Mouse (Mus musculus): ENCODE measurements at regions not wholly inside any gene's neighbourhood (a gene's known extent, or its start where the extent isn't known, plus 50 kb on each side); places are given as distances from the start of the nearest gene placed in this dataset.

DNA sequence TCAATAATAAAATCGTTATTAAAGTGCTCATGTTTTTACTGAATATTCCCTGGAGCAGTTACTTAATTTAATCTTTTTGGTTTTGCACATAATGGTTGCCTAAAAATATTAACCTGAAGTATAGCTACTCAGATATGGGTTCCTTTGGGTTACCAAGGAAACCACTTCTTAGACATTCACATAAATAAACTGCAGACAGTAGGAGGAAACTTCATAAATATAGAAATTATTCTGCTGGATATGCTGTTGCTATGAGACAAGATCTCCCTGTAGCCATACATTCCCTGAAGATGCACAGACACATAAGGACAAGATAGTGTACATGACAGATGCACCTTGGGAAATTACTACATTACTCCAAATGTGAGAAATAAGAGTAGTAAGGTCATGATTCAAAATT lies 635.3 kb downstream of the Basp1 start:
- no peaks in the 10 kb centered on the region for H3K36me3 ChIP-seq (ENCODE audit: control insufficient read depth, insufficient read depth)
- H3K4me1 ChIP-seq (ENCODE audit: control insufficient read depth, insufficient read depth, low read length) = no peaks in the 10 kb centered on the region
- H3K27me3 ChIP-seq (ENCODE audit: control insufficient read depth, insufficient read depth, low read length) = no peaks in the 10 kb centered on the region
- H3K9ac ChIP-seq (ENCODE audit: low read length) = no peak overlapping the region
- 62% methylated on average over 1 of the region's 1 CpGs for WGBS
- H3K27ac ChIP-seq (ENCODE audit: low read length) = no peak overlapping the region
- no peak overlapping the region for H3K4me3 ChIP-seq (ENCODE audit: low read length)
- H3K4me2 ChIP-seq (ENCODE audit: low read depth, low read length) = no peak overlapping the region
- H3K9me3 ChIP-seq (replicated peaks; ENCODE audit: control insufficient read depth, low read length) = no peaks in the 10 kb centered on the region
- ATAC-seq (replicated peaks; ENCODE audit: extremely low read depth, insufficient read depth, low FRiP score) = no peak

- Histone ChIP-seq H3K27ac (ENCODE audit: low read length) (no peak overlapping the region), H3K4me1 (ENCODE audit: control insufficient read depth, insufficient read depth, low read length) (no peaks in the 10 kb centered on the region), H3K9ac (ENCODE audit: low read length) (no peak overlapping the region), H3K36me3 (ENCODE audit: control insufficient read depth, insufficient read depth) (no peaks in the 10 kb centered on the region), H3K27me3 (ENCODE audit: control insufficient read depth, insufficient read depth, low read length) (no peaks in the 10 kb centered on the region), H3K9me3 (replicated peaks; ENCODE audit: control insufficient read depth, low read length) (no peaks in the 10 kb centered on the region), H3K4me3 (ENCODE audit: low read length) (no peak overlapping the region), H3K4me2 (ENCODE audit: low read depth, low read length) (no peak overlapping the region)
- 33% methylated on average over 2 of the region's 2 CpGs for WGBS
- ATAC-seq (replicated peaks; ENCODE audit: extremely low read depth, insufficient read depth, low FRiP score) = no peak
Measured at GRCm38 (mm10) chr15:24751480-24752157, 661.9 kb downstream of the Basp1 start.

DNA sequence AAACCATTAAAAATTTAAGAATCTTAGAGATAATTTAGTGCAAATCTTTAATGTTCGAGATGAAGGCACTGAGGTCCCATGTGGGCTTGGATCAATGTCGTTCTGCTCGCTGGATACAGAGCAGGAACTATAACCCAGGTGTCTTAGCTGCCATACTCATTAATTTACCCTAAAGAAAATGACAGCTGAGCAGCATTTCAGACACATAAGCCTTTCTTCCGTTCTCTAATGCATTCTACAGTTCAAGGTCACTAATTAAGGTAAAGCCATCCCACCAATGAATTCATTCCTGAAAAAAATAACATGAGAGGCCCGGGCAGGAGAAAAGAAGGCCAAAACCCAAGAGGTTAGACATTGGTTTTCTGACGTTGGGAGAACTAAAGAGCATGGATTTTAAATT lies 670.3 kb downstream of the Basp1 start:
- Histone ChIP-seq H3K4me3 (ENCODE audit: low read length) (no peak overlapping the region), H3K4me1 (ENCODE audit: control insufficient read depth, insufficient read depth, low read length) (no peaks in the 10 kb centered on the region), H3K36me3 (ENCODE audit: control insufficient read depth, insufficient read depth) (no peaks in the 10 kb centered on the region), H3K27ac (ENCODE audit: low read length) (no peak overlapping the region), H3K9me3 (replicated peaks; ENCODE audit: control insufficient read depth, low read length) (no peaks in the 10 kb centered on the region), H3K27me3 (ENCODE audit: control insufficient read depth, insufficient read depth, low read length) (no peaks in the 10 kb centered on the region), H3K4me2 (ENCODE audit: low read depth, low read length) (no peak overlapping the region), H3K9ac (ENCODE audit: low read length) (no peak overlapping the region)
- 73% methylated on average over 6 of the region's 6 CpGs for WGBS
- ATAC-seq (replicated peaks; ENCODE audit: extremely low read depth, insufficient read depth, low FRiP score) = no peak

- no peaks in the 10 kb centered on the region for H3K9me3 ChIP-seq (replicated peaks; ENCODE audit: control insufficient read depth, low read length)
- H3K9ac ChIP-seq (ENCODE audit: low read length) = no peak overlapping the region
- no peaks in the 10 kb centered on the region for H3K4me1 ChIP-seq (ENCODE audit: control insufficient read depth, insufficient read depth, low read length)
- no peaks in the 10 kb centered on the region for H3K36me3 ChIP-seq (ENCODE audit: control insufficient read depth, insufficient read depth)
- WGBS = 72% methylated on average over 4 of the region's 4 CpGs
- H3K4me2 ChIP-seq (ENCODE audit: low read depth, low read length) = no peak overlapping the region
- ATAC-seq (replicated peaks; ENCODE audit: extremely low read depth, insufficient read depth, low FRiP score) = no peak
- H3K27ac ChIP-seq (ENCODE audit: low read length) = no peak overlapping the region
- no peaks in the 10 kb centered on the region for H3K27me3 ChIP-seq (ENCODE audit: control insufficient read depth, insufficient read depth, low read length)
- H3K4me3 ChIP-seq (ENCODE audit: low read length) = no peak overlapping the region
Measured at GRCm38 (mm10) chr15:24725170-24725569, 688.4 kb downstream of the Basp1 start.

DNA sequence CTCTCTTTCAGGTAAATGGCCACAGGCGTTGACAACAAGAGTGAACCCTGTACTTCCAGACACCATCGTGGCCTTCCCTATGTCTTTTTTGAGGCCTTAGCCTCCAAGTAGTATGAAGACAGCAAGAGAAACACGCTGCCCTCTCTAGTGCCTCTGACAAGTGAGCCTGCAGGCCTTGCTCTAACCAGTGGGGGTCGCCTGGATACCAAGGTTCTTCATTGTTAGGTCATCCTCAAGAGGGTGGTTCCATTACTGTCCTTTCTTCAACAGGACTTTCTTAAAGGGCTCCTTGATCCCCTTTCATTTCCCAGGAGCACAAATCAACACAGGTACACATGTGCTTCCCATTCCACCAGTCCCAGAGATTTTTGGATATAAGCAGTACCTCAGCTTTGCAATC lies 688.9 kb downstream of the Basp1 start:
- Histone ChIP-seq H3K36me3 (ENCODE audit: control insufficient read depth, insufficient read depth) (no peaks in the 10 kb centered on the region), H3K9ac (ENCODE audit: low read length) (no peak overlapping the region), H3K27ac (ENCODE audit: low read length) (no peak overlapping the region), H3K9me3 (replicated peaks; ENCODE audit: control insufficient read depth, low read length) (no peaks in the 10 kb centered on the region), H3K4me1 (ENCODE audit: control insufficient read depth, insufficient read depth, low read length) (no peaks in the 10 kb centered on the region), H3K4me3 (ENCODE audit: low read length) (no peak overlapping the region), H3K4me2 (ENCODE audit: low read depth, low read length) (no peak overlapping the region), H3K27me3 (ENCODE audit: control insufficient read depth, insufficient read depth, low read length) (no peaks in the 10 kb centered on the region)
- 38% methylated on average over 4 of the region's 4 CpGs for WGBS
- no peak for ATAC-seq (replicated peaks; ENCODE audit: extremely low read depth, insufficient read depth, low FRiP score)

DNA sequence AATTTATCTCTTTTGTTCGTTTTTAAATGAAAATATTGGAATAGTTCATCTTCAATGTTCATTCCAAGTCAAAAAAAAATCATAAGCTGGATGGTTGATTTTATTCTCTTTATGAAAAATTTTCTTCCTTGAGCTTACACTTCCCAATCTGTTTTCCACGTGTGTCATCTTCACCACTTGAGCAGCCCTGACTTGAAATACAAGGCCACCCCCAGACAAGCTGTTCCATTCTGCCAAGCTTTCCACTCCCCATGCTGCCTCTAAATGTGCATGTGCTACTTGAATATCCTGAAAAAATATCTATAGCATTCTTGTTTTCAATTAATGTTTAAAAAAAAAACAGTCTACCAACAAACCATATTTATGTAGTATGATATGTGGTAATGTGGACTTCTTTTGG lies 693.2 kb downstream of the Basp1 start:
- 53% methylated on average over 2 of the region's 2 CpGs for WGBS
- H3K9ac ChIP-seq (ENCODE audit: low read length) = no peak overlapping the region

GRCm38 (mm10) chr15:24682167-24682566 lies 731.4 kb downstream of the Basp1 start:
- ATAC-seq (replicated peaks; ENCODE audit: extremely low read depth, insufficient read depth, low FRiP score) = no peak
- Histone ChIP-seq H3K27ac (ENCODE audit: low read length) (no peak overlapping the region), H3K4me2 (ENCODE audit: low read depth, low read length) (no peak overlapping the region), H3K9ac (ENCODE audit: low read length) (no peak overlapping the region), H3K4me3 (ENCODE audit: low read length) (no peak overlapping the region), H3K36me3 (ENCODE audit: control insufficient read depth, insufficient read depth) (no peaks in the 10 kb centered on the region), H3K27me3 (ENCODE audit: control insufficient read depth, insufficient read depth, low read length) (no peaks in the 10 kb centered on the region), H3K9me3 (replicated peaks; ENCODE audit: control insufficient read depth, low read length) (no peaks in the 10 kb centered on the region), H3K4me1 (ENCODE audit: control insufficient read depth, insufficient read depth, low read length) (no peaks in the 10 kb centered on the region)
- WGBS = 70% methylated on average over 4 of the region's 4 CpGs

More for the DNA sequence above, 693.2 kb downstream of the Basp1 start:
- no peaks in the 10 kb centered on the region for H3K27me3 ChIP-seq (ENCODE audit: control insufficient read depth, insufficient read depth, low read length)
- no peaks in the 10 kb centered on the region for H3K36me3 ChIP-seq (ENCODE audit: control insufficient read depth, insufficient read depth)
- no peak overlapping the region for H3K4me2 ChIP-seq (ENCODE audit: low read depth, low read length)
- no peaks in the 10 kb centered on the region for H3K9me3 ChIP-seq (replicated peaks; ENCODE audit: control insufficient read depth, low read length)
- ATAC-seq (replicated peaks; ENCODE audit: extremely low read depth, insufficient read depth, low FRiP score) = no peak
- no peaks in the 10 kb centered on the region for H3K4me1 ChIP-seq (ENCODE audit: control insufficient read depth, insufficient read depth, low read length)
- H3K27ac ChIP-seq (ENCODE audit: low read length) = no peak overlapping the region
- H3K4me3 ChIP-seq (ENCODE audit: low read length) = no peak overlapping the region

DNA sequence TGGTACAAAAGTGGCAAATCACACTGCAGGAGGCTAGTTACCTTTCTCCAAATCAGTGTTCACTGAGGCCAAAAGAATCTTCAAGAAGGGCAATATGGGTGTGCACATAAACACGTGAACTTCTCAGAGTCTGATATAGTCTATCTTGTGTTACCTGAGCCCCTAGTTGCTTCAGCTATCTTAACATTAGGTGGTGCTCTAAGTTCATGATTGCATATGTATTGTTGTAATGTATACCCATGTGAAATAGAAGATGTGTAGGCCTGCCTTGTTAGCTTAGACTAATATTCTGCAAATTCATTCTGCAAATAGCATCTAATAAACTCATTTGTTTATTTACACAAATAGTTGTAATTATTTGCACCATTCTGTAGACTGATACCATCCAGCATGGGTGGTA lies 764.6 kb downstream of the Basp1 start:
- H3K27me3 ChIP-seq (ENCODE audit: control insufficient read depth, insufficient read depth, low read length) = no peaks in the 10 kb centered on the region
- H3K27ac ChIP-seq (ENCODE audit: low read length) = no peak overlapping the region
- no peak for ATAC-seq (replicated peaks; ENCODE audit: extremely low read depth, insufficient read depth, low FRiP score)
- H3K4me1 ChIP-seq (ENCODE audit: control insufficient read depth, insufficient read depth, low read length) = no peaks in the 10 kb centered on the region
- 67% methylated on average over 1 of the region's 1 CpGs for WGBS
- no peak overlapping the region for H3K9ac ChIP-seq (ENCODE audit: low read length)
- H3K9me3 ChIP-seq (replicated peaks; ENCODE audit: control insufficient read depth, low read length) = no peaks in the 10 kb centered on the region
- no peaks in the 10 kb centered on the region for H3K36me3 ChIP-seq (ENCODE audit: control insufficient read depth, insufficient read depth)
- H3K4me3 ChIP-seq (ENCODE audit: low read length) = no peak overlapping the region
- H3K4me2 ChIP-seq (ENCODE audit: low read depth, low read length) = no peak overlapping the region

- Histone ChIP-seq H3K4me2 (ENCODE audit: low read depth, low read length) (no peak overlapping the region), H3K27ac (ENCODE audit: low read length) (no peak overlapping the region), H3K4me1 (ENCODE audit: control insufficient read depth, insufficient read depth, low read length) (no peaks in the 10 kb centered on the region), H3K4me3 (ENCODE audit: low read length) (no peak overlapping the region), H3K9ac (ENCODE audit: low read length) (no peak overlapping the region), H3K27me3 (ENCODE audit: control insufficient read depth, insufficient read depth, low read length) (no peaks in the 10 kb centered on the region), H3K36me3 (ENCODE audit: control insufficient read depth, insufficient read depth) (no peaks in the 10 kb centered on the region), H3K9me3 (replicated peaks; ENCODE audit: control insufficient read depth, low read length) (no peaks in the 10 kb centered on the region)
- WGBS = 74% methylated on average over 2 of the region's 2 CpGs
- no peak for ATAC-seq (replicated peaks; ENCODE audit: extremely low read depth, insufficient read depth, low FRiP score)
Measured at GRCm38 (mm10) chr15:24635620-24636019, 777.9 kb downstream of the Basp1 start.

Data from heart, embryonic 16.5 days (tissue).